Mouse (Mus musculus) layer of hippocampus, adult 2 months (tissue): Measurements from ENCODE around the gene Cdc42ep4. TPM values are rescaled to one million over a fixed set of nuclear protein-coding genes. Genes with fewer than 3 reads are reported as not detected.

ENCODE experiments used
- DNase-seq, 2 experiments: peaks; one replicate each; pipeline ENCODE4 v3.0.0; 2022; ENCODE audit warnings: low spot score in 2 of 2
- H3K27ac ChIP-seq: fragments of 200-600 bp; 2 replicates; pipeline ENCODE4 v1.8.1; 2022
- H3K4me3 ChIP-seq: fragments of 200-600 bp; 2 replicates; pipeline ENCODE4 v1.8.1; 2022; ENCODE audit warnings: mild to moderate bottlenecking
- CTCF ChIP-seq: fragments of 200-600 bp; conservative IDR thresholded peaks from 2 replicates; pipeline ENCODE4 v1.8.1; 2022; ENCODE audit warnings: antibody characterized with exemption, mild to moderate bottlenecking, moderate library complexity
- long read RNA-seq, 2 experiments: library from polyadenylated mRNA; stranded (forward); transcript quantifications; one replicate each; pipeline ENCODE4 v2.0.0; 2021; ENCODE audit warnings: borderline mapping rate in 2 of 2
- total RNA-seq, 2 experiments: library from RNA; stranded (reverse); gene quantifications; 2 replicates each; pipeline ENCODE4 v1.2.3; 2021

Gene Cdc42ep4
- total RNA-seq, result 10 to 100 TPM; 30.5 to 35.2 TPM
- long read RNA-seq, experiment 1, transcript Cdc42ep4-201 (2 exons, 3,008 nt), result major isoform, 23 of 32 reads
- long read RNA-seq, experiment 1, partial matches to known transcripts, result 5 of 32 reads
- long read RNA-seq, experiment 1, other reads (novel, unspliced or antisense), result 1 of 32 reads
- long read RNA-seq, experiment 2, transcript Cdc42ep4-201 (2 exons, 3,008 nt), result major isoform, 26 of 45 reads
- long read RNA-seq, experiment 2, transcript Cdc42ep4-202 (2 exons, 3,405 nt), result minor isoform, 6 of 45 reads
- long read RNA-seq, experiment 2, partial matches to known transcripts, result 0 of 45 reads
- long read RNA-seq, experiment 2, other reads (novel, unspliced or antisense), result 12 of 45 reads

- no peak for TF ChIP-seq CTCF
- Histone ChIP-seq H3K4me3 (peak within 1 kb of the TSS; percentile 80), H3K27ac (peak within 1 kb of the TSS; percentile 98)
- DNase-seq, result peak; percentile 76 to 79
Measured at GRCm38 (mm10) chr11:113751484-113752084, at the start of gene Cdc42ep4. TSS of gene Cdc42ep4 (minus strand) at chr11:113751881.

GRCm38 (mm10) chr11:113800026-113800425 is 48.3 kb upstream of the Cdc42ep4 start:
- no peak for DNase-seq
- TF ChIP-seq CTCF, result no peak
- Histone ChIP-seq H3K27ac (no peak overlapping the region), H3K4me3 (no peak overlapping the region)

GRCm38 (mm10) chr11:113799041-113799447 is 47.4 kb upstream of the Cdc42ep4 start:
- no peak overlapping the region for H3K4me3 ChIP-seq
- DNase-seq, result no peak
- peak overlapping the region; percentile 89 for H3K27ac ChIP-seq
- no peak for TF ChIP-seq CTCF

GRCm38 (mm10) chr11:113798011-113798410 is 46.3 kb upstream of the Cdc42ep4 start:
- Histone ChIP-seq H3K4me3 (no peak overlapping the region), H3K27ac (peak overlapping the region; percentile 89)
- TF ChIP-seq CTCF, result no peak
- DNase-seq, result peak; percentile 83 to 87

- peak overlapping the region; percentile 89 for H3K27ac ChIP-seq
- no peak overlapping the region for H3K4me3 ChIP-seq
- no peak for TF ChIP-seq CTCF
- no peak for DNase-seq
Measured at GRCm38 (mm10) chr11:113797014-113797983, 45.6 kb upstream of the Cdc42ep4 start.

- H3K4me3 ChIP-seq, result no peak overlapping the region
- no peak for TF ChIP-seq CTCF
- DNase-seq, result no peak
- peak overlapping the region; percentile 89; the same call in 1 of the 2 replicates for H3K27ac ChIP-seq
Measured at GRCm38 (mm10) chr11:113795846-113796245, 44.2 kb upstream of the Cdc42ep4 start.

- peak overlapping the region; percentile 90 for H3K27ac ChIP-seq
- no peak overlapping the region for H3K4me3 ChIP-seq
- DNase-seq, result peak in 1 of 2 experiments; percentile 80
- no peak for TF ChIP-seq CTCF
Measured at GRCm38 (mm10) chr11:113791357-113792215, 39.9 kb upstream of the Cdc42ep4 start.

GRCm38 (mm10) chr11:113789101-113789500 is 37.4 kb upstream of the Cdc42ep4 start:
- DNase-seq, result no peak
- H3K27ac ChIP-seq, result peak overlapping the region; percentile 79
- no peak for TF ChIP-seq CTCF
- no peak overlapping the region for H3K4me3 ChIP-seq

- H3K27ac ChIP-seq, result peak overlapping the region; percentile 79
- no peak for DNase-seq
- TF ChIP-seq CTCF, result no peak
- no peak overlapping the region for H3K4me3 ChIP-seq
Measured at GRCm38 (mm10) chr11:113788183-113788789, 36.6 kb upstream of the Cdc42ep4 start.

- Histone ChIP-seq H3K4me3 (no peak overlapping the region), H3K27ac (peak overlapping the region; percentile 79)
- TF ChIP-seq CTCF, result no peak
- no peak for DNase-seq
Measured at GRCm38 (mm10) chr11:113787432-113788182, 35.9 kb upstream of the Cdc42ep4 start.

GRCm38 (mm10) chr11:113787009-113787408 is 35.3 kb upstream of the Cdc42ep4 start:
- no peak for DNase-seq
- H3K27ac ChIP-seq, result peak overlapping the region; percentile 92; the same call in 1 of the 2 replicates
- H3K4me3 ChIP-seq, result no peak overlapping the region
- TF ChIP-seq CTCF, result no peak
